Mouse (Mus musculus) heart, embryonic 16.5 days (tissue): ENCODE measurements around the gene Hoxa7. TPM values are rescaled to one million over a fixed set of nuclear protein-coding genes. Genes with fewer than 3 reads are reported as not detected.
A peak's percentile ranks its signal among the peaks of the same experiment; 100 is the strongest.

ENCODE experiments used
- ATAC-seq: fragments of 200-750 bp; cut with Nextera tagmentation; replicated peaks from 2 replicates; pipeline ENCODE4 v1.8.0; 2017; ENCODE audit warnings: moderate number of reproducible peaks; ENCODE audit not compliant: insufficient read depth, low FRiP score; ENCODE audit errors: extremely low read depth
- H3K27ac ChIP-seq: fragments of 300-500 bp; sonication (generic); 2 replicates; pipeline ENCODE4 v1.5.1; 2014; ENCODE audit warnings: mild to moderate bottlenecking, low read length, control low read depth, moderate library complexity
- H3K27me3 ChIP-seq: fragments of 300-500 bp; sonication (generic); 2 replicates; pipeline ENCODE4 v1.6.1; 2014; ENCODE audit warnings: low read length, mixed read lengths; ENCODE audit not compliant: control insufficient read depth, insufficient read depth
- H3K36me3 ChIP-seq: fragments of 300-500 bp; sonication (generic); 2 replicates; pipeline ENCODE4 v1.6.1; 2014; ENCODE audit not compliant: control insufficient read depth, insufficient read depth
- H3K4me1 ChIP-seq: fragments of 300-500 bp; sonication (generic); 2 replicates; pipeline ENCODE4 v1.6.1; 2014; ENCODE audit warnings: low read length, mixed read lengths; ENCODE audit not compliant: control insufficient read depth, insufficient read depth
- H3K4me2 ChIP-seq: fragments of 300-500 bp; sonication (generic); 2 replicates; pipeline ENCODE4 v1.6.1; 2014; ENCODE audit warnings: low read depth, mild to moderate bottlenecking, control low read depth, low read length
- H3K4me3 ChIP-seq: fragments of 300-500 bp; sonication (generic); 2 replicates; pipeline ENCODE4 v1.5.1; 2014; ENCODE audit warnings: mild to moderate bottlenecking, control low read depth, low read length
- H3K9ac ChIP-seq: fragments of 300-500 bp; sonication (generic); 2 replicates; pipeline ENCODE4 v1.6.1; 2014; ENCODE audit warnings: low read length, control low read depth
- H3K9me3 ChIP-seq: fragments of 300-500 bp; sonication (generic); replicated peaks from 2 replicates; pipeline ENCODE4 v1.6.1; 2016; ENCODE audit warnings: low read length; ENCODE audit not compliant: control insufficient read depth
- WGBS: fragments of 180-500 bp; shearing (Covaris S2); extraction: QIAGEN DNeasy Blood & Tissue Kit; methylation state at CpG from one replicate; pipeline ENCODE4 v1.1.7; 2014; 5-methylcytosine and 5-hydroxymethylcytosine counted together
- polyA plus RNA-seq: library from polyadenylated mRNA; unstranded; fragments of >200 nt; fragmentation: Nextera tagmentation; extraction: Ambion mirVana; gene quantifications from 2 replicates; pipeline ENCODE4 v1.2.1, GENCODE M21; 2015

Hoxa7 gene
- polyA plus RNA-seq, 1 experiment from 2014 or later: 0.38 TPM

DNA sequence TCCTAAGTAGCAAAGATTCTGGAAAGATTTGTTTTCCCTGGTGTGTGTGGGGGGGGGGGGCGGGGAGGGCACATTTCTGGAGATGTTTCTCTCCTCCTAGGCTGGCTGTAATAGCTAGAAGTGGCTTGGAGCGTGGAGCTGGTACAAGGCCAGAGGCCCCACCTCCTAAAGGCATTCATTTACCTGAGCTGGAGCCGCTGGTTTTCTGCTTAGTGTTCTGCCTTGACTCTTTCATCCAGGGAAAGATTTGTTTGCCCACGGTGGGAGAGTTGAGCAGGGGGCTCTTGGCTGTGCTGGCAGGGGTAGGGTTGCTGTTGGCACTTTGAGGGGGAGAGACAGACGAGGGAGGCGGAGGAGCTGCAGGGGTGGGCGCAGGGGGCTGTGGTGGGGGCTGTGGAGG is 49.7 kb downstream of the Hoxa7 start:
- peak overlapping the region; percentile 35; the same call in 1 of the 2 replicates for H3K4me3 ChIP-seq
- H3K27ac ChIP-seq: peak overlapping the region; percentile 39; the same call in 1 of the 2 replicates
- peaks cover 90% of the 10 kb centered on the region for H3K27me3 ChIP-seq
- 16% methylated on average over 7 of the region's 7 CpGs for WGBS
- no peaks in the 10 kb centered on the region for H3K9me3 ChIP-seq
- H3K9ac ChIP-seq: no peak overlapping the region
- no peaks in the 10 kb centered on the region for H3K36me3 ChIP-seq
- peaks cover 2% of the 10 kb centered on the region; the same call in 1 of the 2 replicates for H3K4me1 ChIP-seq
- H3K4me2 ChIP-seq: peak overlapping the region; percentile 51
- no peak for ATAC-seq

DNA sequence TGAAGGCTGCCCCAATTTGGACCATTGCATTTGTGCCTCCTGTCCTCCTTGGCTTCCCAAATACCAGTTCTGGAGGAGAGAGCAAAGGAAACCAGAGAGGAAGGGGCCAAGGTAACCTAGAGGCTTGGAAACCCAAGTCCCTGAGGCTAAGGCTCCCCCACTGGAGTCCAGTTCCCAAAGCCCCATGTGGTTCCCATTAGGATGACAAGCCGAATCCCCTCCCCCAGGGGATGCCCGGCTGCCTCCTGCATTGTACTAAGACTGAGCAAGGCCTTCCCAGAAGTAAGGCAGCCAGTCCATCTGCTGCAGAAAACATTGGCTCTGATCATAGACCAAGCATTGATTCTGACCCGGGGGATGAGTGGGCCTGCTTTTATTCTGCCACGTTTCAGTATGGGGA is 50.3 kb downstream of the Hoxa7 start:
- Histone ChIP-seq H3K27ac (peak overlapping the region; percentile 33), H3K36me3 (no peaks in the 10 kb centered on the region), H3K9ac (no peak overlapping the region), H3K4me1 (peaks cover 2% of the 10 kb centered on the region; the same call in 1 of the 2 replicates), H3K27me3 (peaks cover 90% of the 10 kb centered on the region), H3K9me3 (no peaks in the 10 kb centered on the region), H3K4me3 (no peak overlapping the region), H3K4me2 (no peak overlapping the region)
- ATAC-seq: no peak
- WGBS: 16% methylated on average over 4 of the region's 4 CpGs

DNA sequence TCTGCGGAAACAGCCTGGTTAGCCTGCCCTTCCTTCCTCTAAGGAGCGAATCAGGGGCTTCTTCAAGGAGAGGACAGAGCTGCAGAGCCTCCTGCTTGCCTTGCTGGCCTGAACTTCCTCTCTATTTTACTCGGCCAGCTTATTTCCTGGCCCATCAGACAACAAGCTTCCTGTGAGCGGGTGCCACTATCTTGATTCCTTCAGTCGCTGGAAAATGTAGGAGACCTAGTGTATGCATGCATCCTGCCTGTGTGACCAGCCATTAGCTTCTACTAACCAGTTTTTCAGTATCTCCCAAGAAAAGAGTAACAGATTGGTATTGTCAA is 50.8 kb downstream of the Hoxa7 start:
- ATAC-seq: peak; percentile 29; the same call in 1 of the 2 replicates
- 0 out of 2 replicates have a peak overlapping the region, but pooled peaks have one; percentile 5 for H3K4me3 ChIP-seq
- peak overlapping the region; percentile 55 for H3K27ac ChIP-seq

DNA sequence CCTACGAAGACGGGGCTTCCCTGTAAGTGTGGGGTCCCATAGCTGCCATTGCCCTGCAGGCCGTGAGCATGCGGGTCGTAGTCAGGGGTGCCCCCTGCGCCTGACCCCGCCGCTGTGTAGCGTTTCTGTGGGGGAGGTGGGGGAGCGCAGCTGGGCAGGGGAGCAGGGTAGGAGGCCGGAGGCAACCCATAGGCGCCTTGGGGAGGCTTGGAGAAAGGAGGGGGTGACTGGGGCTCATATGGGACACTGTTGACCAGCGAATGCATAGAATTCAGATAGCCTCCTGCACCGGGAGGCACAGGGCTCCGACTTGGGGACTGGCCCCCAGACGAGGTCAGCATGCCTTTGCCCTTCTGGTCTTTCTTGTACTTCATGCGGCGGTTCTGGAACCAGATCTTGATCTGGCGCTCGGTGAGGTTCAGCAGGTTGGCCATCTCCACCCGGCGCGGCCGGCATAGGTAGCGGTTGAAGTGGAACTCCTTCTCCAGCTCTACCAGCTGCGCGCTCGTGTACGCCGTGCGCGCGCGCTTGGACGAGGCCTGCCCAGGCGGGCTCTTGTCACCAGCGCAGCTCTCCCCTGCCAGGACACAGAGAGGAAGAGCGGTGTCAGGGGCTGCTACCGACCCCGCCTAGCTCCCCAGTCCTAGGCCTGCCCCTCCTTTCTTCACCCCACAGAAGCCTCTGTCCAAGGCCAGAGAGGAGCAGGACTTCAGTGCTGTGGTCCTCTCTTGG is 51.3 kb downstream of the Hoxa7 start:
- H3K9me3 ChIP-seq: no peaks in the 10 kb centered on the region
- H3K27ac ChIP-seq: peak overlapping the region; percentile 55
- WGBS: 9% methylated on average over 40 of the region's 40 CpGs
- H3K27me3 ChIP-seq: peaks cover 88% of the 10 kb centered on the region
- no peaks in the 10 kb centered on the region for H3K36me3 ChIP-seq
- peaks cover 2% of the 10 kb centered on the region; the same call in 1 of the 2 replicates for H3K4me1 ChIP-seq
- ATAC-seq: no peak
- H3K4me2 ChIP-seq: peak overlapping the region; percentile 53
- H3K4me3 ChIP-seq: 0 out of 2 replicates have a peak overlapping the region, but pooled peaks have one; percentile 5
- H3K9ac ChIP-seq: peak overlapping the region; percentile 34; the same call in 1 of the 2 replicates

More for the DNA sequence above, 50.8 kb downstream of the Hoxa7 start:
- Histone ChIP-seq H3K27me3 (peaks cover 89% of the 10 kb centered on the region), H3K9ac (0 out of 2 replicates have a peak overlapping the region, but pooled peaks have one; percentile 3), H3K9me3 (no peaks in the 10 kb centered on the region), H3K4me1 (peaks cover 2% of the 10 kb centered on the region; the same call in 1 of the 2 replicates), H3K36me3 (no peaks in the 10 kb centered on the region), H3K4me2 (peak overlapping the region; percentile 53; the same call in 1 of the 2 replicates)
- WGBS: 16% methylated on average over 5 of the region's 5 CpGs

DNA sequence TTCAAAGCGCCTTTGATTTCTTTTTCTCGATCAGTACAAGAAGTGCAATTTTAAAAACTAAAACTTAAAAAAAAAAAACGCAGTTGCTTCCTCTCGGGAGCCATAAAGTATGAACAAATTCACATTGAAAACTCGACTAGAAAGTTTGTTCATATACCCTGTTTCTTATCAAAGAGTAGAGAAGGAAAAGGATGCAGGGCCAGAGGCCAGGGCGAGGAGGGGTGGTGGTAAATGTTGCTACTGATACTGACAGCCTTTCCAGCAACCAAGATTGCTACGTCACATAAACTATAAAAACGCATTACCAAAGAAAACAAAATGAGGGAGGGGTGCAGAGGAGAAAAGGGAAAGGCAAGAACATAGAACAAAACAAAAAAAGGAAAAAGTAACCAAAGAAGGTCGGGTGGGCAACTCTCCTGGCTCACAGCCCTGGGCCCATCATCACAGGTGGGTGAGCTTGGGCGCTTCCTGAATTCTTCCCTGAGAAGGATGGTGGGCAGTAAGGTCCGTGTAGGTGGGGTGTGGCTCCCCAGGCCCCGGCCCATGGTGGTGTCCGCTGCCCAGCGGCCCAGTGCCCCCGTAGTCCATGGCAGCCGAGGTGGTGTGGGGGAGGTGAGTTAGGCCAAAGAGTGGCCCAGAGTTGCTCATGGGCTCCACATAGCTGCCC is 52.0 kb downstream of the Hoxa7 start:
- peaks cover 2% of the 10 kb centered on the region; the same call in 1 of the 2 replicates for H3K4me1 ChIP-seq
- WGBS: 16% methylated on average over 16 of the region's 16 CpGs
- H3K36me3 ChIP-seq: no peaks in the 10 kb centered on the region
- peak overlapping the region; percentile 53; the same call in 1 of the 2 replicates for H3K4me2 ChIP-seq
- H3K27me3 ChIP-seq: peaks cover 83% of the 10 kb centered on the region
- no peak for ATAC-seq
- H3K27ac ChIP-seq: peak overlapping the region; percentile 55; the same call in 1 of the 2 replicates
- H3K9ac ChIP-seq: no peak overlapping the region
- no peak overlapping the region for H3K4me3 ChIP-seq
- H3K9me3 ChIP-seq: no peaks in the 10 kb centered on the region

DNA sequence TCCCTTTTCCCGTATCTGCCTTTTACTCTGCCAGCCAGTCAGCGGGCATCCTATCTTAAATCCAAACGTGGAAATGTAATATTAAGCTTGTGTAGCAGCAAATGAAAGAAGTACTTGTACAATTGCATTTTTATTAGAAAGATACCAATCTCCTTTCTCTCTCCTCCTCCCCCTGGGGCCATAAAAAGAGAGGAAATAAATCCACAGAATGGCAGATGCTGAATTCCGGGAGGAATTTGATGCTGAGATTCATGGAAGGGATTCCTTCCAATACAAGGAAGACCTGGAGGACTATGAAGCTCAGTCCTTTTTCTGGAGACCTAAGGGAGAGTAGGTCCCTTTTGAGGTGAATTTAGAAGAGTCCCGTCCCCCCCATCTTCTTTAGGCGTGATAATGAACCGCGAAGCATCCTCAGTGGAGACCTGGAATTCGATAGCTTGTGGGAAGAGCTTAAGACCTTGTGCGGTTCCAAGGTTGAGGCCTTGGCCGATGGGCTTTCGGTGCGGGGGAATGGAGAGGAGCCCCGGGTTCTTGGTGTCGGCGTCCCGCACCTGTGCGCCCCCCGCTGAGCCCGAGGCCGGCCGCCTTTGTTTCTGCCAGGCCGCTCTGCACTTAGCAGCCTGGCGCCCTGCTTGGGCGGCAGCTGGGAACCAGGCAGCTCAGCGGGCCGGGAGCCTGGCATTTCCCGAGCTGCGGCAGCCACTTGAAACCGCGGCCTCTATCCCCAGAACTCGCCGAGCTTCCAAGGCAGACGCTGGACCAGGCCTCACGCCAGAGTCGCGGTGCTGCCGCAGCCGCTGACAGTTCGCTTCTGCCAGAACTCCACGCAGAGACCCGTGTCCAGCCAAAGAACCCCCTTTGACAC is 53.2 kb downstream of the Hoxa7 start:
- WGBS: 8% methylated on average over 42 of the region's 42 CpGs
- Histone ChIP-seq H3K27ac (peak overlapping the region; percentile 37), H3K36me3 (no peaks in the 10 kb centered on the region), H3K4me1 (peaks cover 2% of the 10 kb centered on the region; the same call in 1 of the 2 replicates), H3K27me3 (peaks cover 85% of the 10 kb centered on the region), H3K4me3 (peak overlapping the region; percentile 23), H3K4me2 (peak overlapping the region; percentile 51), H3K9me3 (no peaks in the 10 kb centered on the region), H3K9ac (peak overlapping the region; percentile 53)
- ATAC-seq: no peak

DNA sequence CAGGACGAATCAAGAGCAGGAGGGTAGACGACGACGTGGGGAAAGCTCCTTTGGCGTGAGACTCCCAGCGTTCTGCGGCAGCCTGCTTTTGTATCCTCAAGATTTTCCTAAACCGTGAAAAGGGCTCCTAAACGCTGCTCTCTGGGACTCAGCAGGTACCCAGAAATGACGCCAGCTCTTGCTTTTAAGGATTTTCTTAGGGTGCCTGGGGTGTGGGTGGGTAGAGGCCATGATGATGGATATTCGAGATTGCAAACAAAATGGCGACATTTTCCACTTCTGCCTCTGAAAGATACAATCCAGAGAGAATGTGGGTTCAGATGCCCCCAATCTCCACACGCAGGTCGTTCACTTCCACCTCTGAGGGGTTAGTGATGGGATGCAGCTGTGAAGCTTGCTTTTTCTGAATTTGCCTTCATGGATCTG is 53.9 kb downstream of the Hoxa7 start:
- H3K36me3 ChIP-seq: no peaks in the 10 kb centered on the region
- no peaks in the 10 kb centered on the region for H3K9me3 ChIP-seq
- peak overlapping the region; percentile 7; the same call in 1 of the 2 replicates for H3K9ac ChIP-seq
- H3K27me3 ChIP-seq: peaks cover 84% of the 10 kb centered on the region
- H3K4me2 ChIP-seq: peak overlapping the region; percentile 51
- peak overlapping the region; percentile 23; the same call in 1 of the 2 replicates for H3K4me3 ChIP-seq
- H3K27ac ChIP-seq: no peak overlapping the region
- ATAC-seq: no peak
- WGBS: 20% methylated on average over 14 of the region's 14 CpGs
- H3K4me1 ChIP-seq: peaks cover 2% of the 10 kb centered on the region; the same call in 1 of the 2 replicates

DNA sequence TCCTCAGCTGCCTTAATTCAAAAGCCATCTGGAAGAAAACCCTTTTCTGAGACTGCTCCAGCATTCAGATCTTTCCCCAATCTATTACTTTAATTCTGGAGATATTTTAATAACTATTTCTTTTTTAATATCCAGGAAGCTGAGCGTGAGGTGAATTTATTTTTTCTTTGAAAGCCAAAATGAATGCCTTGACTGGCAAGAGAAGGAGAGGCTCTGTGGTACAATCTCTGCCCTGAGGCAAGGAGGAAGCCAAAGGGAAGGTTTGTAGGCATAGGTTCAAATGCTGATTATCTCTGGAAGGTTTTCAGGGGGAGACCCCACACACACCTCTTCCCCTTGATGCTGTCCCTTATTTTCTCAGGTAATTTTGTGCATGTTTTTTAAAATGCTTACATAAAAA is 54.5 kb downstream of the Hoxa7 start:
- Histone ChIP-seq H3K36me3 (no peaks in the 10 kb centered on the region), H3K9me3 (no peaks in the 10 kb centered on the region), H3K4me2 (peak overlapping the region; percentile 17; the same call in 1 of the 2 replicates), H3K27me3 (peaks cover 82% of the 10 kb centered on the region), H3K4me1 (no peaks in the 10 kb centered on the region; the same call in 1 of the 2 replicates), H3K27ac (no peak overlapping the region), H3K4me3 (no peak overlapping the region), H3K9ac (no peak overlapping the region)
- WGBS: 41% methylated on average over 1 of the region's 1 CpGs
- no peak for ATAC-seq
